Mouse (Mus musculus) ovary, postnatal 10 days (tissue): Measurements from ENCODE around the gene Ncbp2.
"Not testable (repeated sequence)": the region's sequence is repeated elsewhere in the genome, so short reads cannot be mapped to it uniquely, and the experiment has no call there.

Experiments used
- DNase-seq: peaks from one replicate; pipeline ENCODE4 v3.0.0; 2022; ENCODE audit warnings: low spot score

Ncbp2 gene

DNA sequence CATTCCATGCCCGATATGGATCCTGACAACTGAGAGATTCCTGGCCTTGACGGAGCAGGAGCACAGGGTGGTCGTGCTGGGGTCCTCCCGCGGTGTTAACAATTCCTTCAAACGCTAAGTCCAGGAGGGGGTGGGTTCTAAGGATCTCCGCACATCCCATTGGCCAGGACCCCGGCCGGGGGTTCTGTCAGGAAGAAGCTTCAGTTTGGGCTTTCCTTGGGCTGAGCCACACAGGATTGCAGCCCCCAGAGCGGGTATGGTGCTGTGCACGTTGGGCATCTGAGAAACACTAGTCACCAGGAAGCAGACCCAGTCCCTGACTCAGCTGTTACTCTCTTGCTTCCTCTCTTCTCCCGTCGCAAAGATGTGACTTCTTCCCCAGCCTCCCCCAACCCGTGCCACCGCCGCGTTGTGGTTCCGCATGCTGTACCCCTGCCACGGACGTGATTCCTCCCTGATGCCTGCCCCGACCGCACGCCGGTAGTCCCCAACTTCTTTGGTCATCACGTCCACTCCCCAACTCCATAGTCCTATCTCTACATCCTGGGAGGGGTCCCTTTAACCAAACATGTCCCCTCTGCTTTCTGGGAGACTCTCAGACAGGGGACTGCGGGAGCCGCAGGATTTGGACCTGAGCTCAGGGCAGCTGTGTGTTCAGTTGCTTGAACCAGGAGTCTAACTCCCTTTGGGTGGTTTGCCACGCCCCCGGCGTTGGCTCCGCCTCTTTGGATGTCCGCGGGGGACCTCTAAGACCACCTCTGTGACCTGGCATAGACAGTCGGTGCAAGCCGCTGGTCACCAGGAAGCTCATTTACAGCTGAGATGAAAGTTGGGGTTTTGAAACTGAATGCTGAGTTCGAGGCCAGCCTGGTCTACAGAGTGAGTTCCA lies 13.0 kb upstream of the Ncbp2 start:
- no peak for DNase-seq

DNA sequence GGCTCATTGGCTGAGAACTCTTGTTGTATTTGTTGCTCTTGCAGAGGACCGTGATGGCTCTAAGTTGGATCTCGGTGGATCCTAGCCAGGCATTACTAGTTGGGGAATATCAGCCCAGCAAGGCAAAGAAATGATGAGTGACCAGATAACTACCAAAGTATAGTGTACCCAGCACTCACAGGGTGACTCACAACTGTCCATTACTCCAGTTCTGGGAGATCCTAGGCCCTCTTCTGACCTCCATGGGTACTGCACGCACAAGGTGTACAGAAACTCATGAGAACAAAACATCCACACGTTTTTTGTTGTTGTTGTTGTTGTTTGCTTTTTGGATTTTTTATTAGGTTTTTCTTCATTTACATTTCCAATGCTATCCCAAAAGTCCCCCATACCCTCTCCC lies 11.7 kb upstream of the Ncbp2 start:
- no peak for DNase-seq

DNA sequence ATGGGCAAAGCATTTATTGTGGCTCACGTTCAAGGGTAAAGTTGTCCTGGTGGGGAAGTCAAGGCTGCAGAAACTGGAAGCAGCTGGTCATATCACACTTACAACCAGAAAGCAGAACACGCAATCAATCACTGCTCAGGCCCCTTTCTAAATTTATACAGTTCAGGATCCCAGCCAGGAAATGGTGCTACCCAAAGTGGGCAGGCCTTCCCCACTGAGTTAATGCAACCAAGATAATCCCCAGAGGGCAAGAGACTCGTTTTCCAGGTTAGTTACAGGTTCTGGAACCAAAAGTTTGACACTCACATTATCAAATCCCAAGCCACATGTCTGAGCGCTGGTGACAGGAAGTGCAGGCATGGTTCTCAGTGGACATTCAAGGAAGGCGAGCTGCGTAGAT lies 9.5 kb upstream of the Ncbp2 start:
- no peak for DNase-seq

DNA sequence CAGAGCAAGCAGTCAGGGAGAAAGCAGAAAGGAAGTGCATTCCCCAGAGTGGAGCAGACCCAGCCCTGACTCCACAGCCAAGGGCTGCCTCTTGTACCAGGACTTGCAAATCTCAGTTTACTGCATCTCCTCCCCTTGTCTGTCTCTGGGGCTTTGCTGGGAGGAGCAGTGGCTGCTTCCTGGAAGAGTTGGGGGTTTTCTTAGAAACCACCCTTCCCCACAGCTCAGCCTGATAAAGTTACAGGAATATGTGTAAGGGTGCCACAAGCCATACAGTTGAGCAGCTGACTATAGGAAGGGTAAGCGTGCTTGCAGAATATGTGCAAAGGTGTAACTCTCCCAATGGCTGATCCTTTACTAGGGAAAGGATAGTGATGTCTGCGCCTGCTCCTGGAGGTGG lies 7.7 kb upstream of the Ncbp2 start:
- DNase-seq, result no peak

DNA sequence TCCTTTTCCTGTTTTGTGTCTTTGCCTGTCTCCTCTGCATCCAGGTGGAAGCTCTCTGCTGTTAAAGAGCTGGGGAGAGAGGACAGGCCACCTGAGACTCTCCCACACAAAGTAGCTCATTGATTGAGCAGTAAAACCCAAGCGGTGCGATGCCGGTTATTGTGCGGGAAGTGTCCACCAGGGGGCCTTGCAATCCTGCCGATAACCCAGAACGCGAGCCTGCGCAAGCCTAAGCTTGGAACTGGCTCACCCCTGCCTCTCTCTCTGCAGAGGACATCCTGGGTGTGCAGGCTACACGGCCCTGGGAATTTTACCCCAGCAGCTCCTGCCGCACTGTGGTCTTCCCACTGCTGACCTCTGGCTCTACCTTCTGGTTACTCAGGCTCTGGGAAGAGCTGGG lies 4.3 kb upstream of the Ncbp2 start:
- peak; percentile 39 for DNase-seq

DNA sequence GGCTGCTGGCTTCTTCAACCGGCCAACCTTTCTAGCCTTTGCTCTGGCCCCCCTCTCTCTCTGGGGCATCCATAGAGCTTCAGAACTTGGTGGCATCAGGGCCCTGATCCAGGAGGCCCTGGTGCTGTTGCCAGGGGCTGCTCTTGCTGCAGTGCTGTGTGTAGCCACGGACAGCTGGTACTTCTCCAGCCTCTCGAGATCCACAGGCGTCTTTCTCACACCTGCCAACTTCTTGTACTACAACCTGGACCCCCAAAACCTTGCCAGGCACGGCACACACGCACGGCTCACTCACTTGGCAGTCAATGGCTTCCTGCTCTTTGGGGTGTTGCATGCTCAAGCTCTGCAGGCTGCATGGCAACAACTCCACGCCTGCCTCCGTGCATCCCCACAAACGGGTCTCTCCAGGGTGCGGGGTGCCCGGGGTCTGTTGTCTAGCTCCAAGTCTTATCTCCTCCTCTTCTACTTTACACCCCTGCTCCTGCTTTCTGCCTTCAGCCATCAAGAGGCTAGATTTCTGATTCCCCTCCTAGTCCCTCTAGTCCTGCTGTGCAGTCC lies 3.5 kb upstream of the Ncbp2 start:
- no peak for DNase-seq

DNA sequence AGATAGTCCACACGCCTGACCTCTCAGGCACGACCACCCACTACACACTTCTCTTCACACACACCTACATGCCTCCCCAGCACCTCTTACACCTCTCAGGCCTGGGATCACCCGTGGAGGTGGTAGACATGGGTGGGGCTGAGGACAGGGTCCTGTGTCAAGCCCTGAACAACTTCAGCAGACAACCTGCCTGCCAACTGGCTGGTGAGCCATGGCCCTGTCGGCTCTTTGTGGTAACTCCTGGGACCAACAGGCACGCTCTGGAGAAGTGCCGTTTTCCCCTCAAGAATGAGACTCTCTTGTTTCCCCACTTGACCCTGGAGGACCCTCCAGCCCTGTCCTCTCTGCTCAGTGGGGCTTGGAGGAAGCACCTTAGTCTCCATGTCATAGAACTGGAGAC lies 2.9 kb upstream of the Ncbp2 start:
- DNase-seq, result no peak

DNA sequence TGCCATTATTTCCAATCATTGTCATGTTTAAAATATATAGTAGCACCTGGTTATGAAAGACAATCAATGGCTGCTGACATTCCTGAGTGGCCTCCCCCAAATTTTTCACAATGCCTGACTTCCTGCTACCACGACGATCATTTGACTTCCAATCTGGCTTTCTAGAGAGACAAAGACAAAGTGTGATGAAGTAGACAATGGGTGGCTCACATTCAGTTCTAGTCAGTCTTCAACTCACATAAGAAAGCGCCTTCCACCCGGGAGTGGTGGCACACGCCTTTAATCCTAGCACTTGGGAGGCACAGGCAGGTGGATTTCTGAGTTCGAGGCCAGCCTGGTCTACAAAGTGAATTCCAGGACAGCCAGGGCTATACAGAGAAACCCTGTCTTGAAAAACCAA lies 2.3 kb upstream of the Ncbp2 start:
- not testable (repeated sequence) for DNase-seq

DNA sequence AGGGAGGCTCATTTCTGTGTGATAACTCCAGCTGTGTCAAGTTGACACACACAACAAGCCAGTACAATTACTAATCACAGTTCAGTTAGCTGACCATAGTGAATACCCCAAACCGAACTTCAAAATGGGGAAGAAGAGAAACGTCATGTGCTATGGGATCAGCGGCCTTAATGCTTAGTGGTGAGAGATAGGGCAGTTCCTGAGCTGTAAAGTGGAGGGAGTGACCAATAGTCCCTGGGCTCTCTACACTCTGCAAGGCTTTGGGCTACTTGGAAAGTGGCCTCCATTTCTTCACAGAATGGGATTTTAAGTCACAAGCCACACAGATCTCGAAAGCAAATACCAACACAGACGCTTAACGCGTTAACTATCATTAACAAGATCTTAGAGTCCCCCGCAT lies 980 bp upstream of the Ncbp2 start:
- no peak for DNase-seq

DNA sequence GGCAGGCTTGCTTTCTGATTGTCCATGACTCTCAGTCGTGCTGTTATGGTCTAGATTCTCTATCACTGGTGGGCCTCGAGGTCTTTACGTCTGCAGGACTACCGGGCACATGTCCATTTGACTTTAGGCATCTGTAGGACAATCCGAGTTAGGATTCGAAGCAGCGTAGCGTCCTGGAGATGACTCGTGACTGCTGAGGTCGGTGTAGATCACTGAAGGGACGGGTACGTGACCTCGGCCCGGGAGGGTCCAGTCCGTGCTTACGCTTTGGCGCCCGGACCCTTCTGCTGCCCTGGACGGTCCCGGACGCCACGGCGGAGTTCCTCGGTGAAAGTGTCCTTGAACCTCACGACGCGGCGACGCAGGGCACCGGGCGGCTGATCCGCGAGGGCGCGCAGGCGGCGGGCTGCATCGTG lies 404 bp upstream of the Ncbp2 start:
- peak; percentile 9 for DNase-seq

DNA sequence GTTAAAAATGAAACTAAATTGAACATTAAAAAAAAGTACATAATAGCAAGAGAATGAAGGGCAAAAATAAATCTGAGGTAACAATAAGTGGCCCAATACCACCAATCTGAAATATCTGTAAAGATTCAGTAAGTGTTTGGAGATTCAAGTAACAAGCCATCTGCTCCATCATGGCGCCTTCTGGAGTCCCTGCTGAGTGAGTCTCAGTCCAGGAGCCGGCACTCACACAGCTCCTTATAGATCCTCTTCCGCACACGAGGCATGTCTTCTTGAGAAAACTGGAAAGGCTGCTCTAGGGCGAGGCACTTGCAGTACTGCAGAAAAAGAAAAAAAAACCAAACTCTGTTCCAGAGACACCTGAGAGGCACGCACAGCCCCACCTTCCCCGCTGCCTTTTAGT lies 14.9 kb downstream of the Ncbp2 start:
- DNase-seq, result no peak

DNA sequence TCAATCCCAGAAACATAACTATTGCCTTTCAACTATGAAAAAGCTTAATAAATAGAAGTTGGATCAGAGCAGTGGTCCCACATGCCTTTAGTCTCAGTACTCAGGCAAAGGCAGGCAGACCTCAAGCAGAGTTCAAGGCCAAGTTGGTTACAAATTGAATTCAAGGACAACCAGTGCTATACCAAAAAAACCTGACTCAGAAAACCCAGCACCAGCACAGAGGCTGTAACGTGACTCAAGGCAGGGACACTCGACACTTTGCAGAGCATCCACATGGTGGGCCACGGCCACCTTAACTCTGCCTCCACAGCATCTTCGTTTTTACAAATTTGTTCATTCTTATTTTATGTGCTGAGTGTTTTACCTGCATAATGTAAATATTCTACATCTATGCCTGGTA lies 26.9 kb downstream of the Ncbp2 start:
- no peak for DNase-seq

DNA sequence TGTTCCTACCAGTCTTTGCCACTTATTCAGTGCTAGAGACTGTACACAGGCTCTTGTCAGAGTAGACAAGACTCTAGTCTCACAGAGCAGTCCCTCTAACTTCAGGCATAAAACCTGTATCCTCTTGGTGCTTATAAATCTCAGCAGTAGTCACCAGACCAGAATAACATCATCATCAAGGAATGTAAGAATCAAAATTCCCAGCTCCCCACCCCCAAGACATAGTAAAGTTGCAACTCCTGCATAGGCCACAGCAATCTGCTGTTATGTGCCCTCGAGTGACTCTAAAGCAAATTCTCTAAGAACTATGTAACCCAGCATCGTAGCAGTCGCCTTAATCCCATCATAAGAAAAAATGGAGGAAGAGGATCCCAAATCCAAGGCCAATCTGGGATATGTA lies 31.2 kb downstream of the Ncbp2 start:
- no peak for DNase-seq

DNA sequence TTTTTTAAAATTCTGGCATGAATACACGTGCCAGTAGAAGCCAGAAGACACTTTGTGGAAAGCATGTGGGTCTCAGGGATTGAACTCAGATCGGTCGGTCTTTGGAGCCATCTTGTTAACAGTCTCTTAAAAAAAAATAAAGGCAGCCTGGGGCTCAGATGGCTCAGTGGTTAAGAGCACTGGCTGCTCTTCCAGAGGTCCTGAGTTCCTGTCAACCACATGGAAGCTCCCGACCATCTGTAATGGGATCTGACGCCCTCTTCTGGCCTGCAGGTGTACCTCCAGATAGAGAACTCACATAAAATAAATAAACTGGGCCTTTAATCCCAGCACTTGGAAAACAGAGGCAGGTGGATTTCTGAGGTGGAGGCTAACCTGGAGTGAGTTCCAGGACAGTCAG lies 32.6 kb downstream of the Ncbp2 start:
- DNase-seq, result no peak

DNA sequence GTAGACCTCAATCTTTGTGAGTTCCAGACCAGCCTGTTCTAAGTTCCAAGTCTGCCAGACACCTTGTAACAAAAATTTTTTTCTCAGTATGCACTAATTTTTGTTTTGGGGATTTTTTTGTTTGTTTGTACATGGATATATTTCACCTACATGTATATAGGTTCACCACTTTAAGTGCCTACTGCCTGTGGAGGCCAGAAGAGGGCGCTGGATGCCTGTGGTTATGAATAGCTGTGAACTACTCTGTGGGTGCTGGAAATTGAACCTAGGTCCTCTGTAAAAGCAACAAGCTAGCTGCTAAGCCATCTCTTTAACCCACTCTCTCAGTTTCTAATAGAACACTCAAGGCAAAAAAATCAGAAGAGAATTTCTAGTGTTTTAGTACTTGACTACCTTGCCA lies 43.7 kb downstream of the Ncbp2 start:
- no peak for DNase-seq

DNA sequence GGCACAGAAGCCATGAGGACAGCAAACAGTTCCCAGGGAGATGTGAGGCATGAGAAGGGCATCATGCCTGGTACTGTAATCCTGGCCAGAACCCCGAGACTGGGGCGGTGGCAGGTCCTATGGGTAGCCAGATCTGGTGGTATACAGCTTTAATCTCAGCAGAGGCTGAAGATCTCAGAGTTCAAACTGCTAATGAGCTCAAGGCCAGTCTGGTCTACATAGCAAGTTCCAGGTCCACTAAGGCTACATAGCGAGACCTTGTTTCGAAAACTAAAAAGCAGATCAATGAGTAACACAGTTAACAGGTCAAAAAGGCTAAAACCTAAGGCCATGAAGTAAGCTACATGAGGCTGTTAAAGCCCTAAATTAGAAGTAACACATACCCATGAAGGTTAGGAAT lies 44.9 kb downstream of the Ncbp2 start:
- no peak for DNase-seq

DNA sequence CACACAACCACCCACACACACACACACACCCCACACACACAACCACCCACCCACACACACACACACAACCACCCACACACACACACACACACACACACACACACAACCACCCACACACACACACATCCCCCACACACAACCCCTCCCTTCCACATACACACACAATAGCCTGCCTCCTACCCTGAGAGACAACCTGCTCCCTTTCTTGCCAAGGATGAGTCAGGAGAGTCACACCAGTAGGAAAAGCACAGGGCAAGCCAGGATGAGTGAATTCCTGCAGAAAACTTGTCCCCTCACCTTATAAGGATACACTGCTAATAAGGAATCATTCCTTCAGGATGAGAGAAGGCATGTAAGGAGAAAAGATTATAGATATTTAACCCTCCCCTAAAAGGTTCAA lies 45.6 kb downstream of the Ncbp2 start:
- no peak for DNase-seq

DNA sequence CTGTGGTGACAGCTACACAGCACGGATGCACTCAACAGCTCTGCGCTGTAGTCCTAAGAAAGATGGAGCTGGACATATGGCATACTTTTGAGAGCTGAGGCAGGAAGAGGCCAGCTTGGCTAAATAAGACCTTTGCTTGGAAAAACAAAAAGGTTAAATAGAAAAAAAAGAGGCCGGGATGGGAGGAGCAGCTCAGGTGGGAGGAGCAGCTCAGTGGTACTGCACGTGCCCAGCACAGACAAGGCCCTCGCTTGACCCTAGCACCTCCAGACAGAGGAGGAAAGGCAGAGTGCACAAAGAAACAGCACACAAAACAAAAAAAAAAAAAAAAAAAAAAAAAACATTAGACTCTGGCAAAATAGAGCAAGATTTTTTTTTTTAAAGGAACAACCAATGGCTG lies 48.1 kb downstream of the Ncbp2 start:
- no peak for DNase-seq

DNA sequence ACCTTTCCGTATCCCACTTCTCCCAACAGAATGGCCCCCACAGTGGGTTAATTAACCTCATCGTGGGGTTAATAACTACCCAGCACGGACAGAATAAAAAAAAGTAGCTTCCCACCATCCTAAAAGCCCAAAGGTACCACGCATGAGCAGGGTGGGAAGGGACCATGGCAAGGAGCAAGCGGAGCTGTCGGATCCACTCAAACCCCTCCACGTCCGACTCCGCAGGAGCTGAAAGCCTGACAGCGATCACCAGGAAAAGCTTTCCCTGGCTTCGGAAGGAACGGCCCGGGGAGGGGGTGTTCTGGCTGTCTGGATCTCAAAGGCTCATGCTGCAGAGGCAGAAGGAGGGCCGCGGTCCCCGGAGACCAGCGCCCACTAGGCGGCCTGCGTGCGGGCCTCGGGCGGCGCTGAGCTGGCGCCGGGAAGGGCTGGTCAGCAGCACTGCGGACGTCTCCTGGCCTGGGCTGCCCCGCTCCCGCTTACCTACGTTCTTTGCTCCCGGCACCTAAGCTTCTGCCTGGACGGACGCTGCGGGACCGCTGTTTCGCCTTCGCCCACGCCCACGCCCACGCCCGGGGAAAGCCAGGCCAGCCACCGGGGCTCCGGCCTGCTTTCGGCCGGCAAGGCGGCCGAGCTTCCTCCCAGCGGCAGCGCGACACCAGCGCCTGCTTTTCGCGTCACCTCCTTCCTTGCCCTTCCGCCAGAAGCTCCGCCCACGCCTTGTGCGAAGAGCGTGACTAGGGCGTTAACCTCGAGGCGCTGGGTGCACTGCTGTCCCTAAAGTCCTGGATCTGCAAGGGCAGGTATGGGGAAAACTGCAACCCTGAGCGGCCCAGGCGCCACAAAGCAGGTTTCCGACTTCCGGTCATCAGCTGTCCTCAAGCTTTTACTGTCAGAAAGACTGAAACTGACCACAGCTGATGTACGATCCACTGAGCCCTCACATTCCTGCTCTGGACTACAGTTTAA lies 54.5 kb downstream of the Ncbp2 start, which contains the start of gene Senp5:
Gene Senp5, minus strand, starts transcription at position 779 of the 969 bp plus-strand sequence.
- peak; percentile 67 for DNase-seq

DNA sequence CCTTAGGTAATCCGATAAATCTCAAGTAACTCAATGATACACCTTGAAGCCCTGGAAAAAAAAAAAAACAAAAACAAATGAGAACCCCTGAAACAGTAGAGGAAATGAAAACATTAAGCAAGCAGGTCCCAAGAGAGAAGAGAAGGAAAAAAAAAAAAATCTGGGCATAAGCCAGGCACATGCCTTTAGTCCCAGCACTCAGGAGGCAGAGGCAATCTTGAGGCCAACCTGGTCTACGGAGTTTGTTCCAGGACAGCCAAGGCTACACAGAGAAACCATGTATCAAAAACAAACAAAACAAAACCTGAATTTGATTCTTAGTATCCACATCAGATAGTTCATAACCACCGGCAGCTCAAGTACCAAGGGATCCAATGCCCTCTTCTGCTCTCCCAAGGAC lies 56.4 kb downstream of the Ncbp2 start:
- DNase-seq, result no peak

DNA sequence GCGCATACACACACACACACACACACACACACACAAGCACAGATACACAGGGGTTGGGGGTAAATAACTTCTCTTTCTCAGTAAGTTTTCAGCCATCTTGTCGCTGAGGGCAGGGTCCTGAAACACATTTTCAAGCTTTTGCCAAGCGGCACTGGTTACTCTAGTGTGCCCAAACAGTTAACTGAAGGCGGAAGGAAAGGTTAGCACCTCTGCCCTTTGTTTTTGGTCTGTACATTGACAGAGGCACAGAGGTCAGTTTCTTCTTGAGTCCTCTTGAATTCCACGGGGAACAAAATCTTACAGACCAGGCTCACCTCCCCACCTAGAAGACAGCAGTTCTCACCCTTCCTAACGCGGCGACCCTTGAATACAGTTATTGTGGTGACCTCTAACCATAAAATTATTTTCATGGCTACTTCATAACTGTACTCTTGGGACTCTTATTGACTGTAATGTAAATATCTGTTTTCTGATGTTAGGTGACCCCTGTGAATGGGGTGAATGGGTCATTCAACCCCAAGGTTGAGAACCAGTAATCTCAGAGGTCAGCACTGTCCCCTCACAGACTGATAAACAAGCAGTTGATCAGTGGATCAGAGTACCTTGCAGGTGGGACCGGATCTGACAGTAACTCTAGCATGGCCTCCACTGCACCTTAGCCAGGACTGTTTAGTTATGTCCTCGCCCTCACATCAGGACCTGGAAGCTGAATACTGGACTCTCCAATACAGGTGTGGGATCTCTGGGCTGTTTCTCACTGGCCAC lies 60.4 kb downstream of the Ncbp2 start:
- no peak for DNase-seq

DNA sequence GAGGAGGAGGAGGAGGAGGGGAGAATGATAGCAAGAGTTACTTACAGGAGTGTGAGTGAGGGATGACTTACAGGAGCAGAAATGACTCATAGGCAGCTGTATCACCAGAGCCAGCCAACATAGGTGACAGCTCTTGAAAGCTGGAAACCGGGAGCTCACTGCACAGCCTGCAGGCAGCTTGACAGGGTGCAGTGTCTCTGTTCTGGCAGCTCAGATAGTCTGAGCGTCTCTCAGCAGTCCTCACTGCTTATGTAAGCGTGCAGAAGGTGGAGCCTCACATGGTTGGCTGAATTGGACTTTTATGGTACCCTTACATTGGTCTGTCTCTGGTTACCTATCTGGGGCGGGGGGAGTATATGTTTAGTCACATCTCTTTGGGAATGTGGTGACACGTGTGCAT lies 61.6 kb downstream of the Ncbp2 start:
- DNase-seq, result no peak
